Mouse (Mus musculus) kidney, adult 2 months (tissue): ENCODE measurements at regions not wholly inside any gene's neighbourhood (a gene's known extent, or its start where the extent isn't known, plus 50 kb on each side); places are given as distances from the start of the nearest gene placed in this dataset.

Source experiments
- DNase-seq: peaks from one replicate; pipeline ENCODE4 v3.0.0; 2021
- H3K27ac ChIP-seq: fragments of 200-500 bp; 2 replicates; pipeline ENCODE4 v1.5.1; 2012; ENCODE audit warnings: low read depth, low read length, control low read depth, inconsistent platforms; ENCODE audit not compliant: insufficient read depth
- H3K27me3 ChIP-seq: fragments of 200-500 bp; replicated peaks from 2 replicates; pipeline ENCODE4 v1.6.1; 2012; ENCODE audit warnings: mild to moderate bottlenecking, moderate library complexity, low read length, inconsistent platforms; ENCODE audit not compliant: control insufficient read depth, insufficient read depth
- H3K36me3 ChIP-seq: fragments of 200-500 bp; 2 replicates; pipeline ENCODE4 v1.6.1; 2012; ENCODE audit warnings: mild to moderate bottlenecking, moderate library complexity, low read length, inconsistent platforms; ENCODE audit not compliant: control insufficient read depth, insufficient read depth
- H3K4me1 ChIP-seq: fragments of 200-500 bp; 2 replicates; pipeline ENCODE4 v1.6.1; 2011; ENCODE audit warnings: low read length; ENCODE audit not compliant: control insufficient read depth, insufficient read depth
- H3K4me3 ChIP-seq: fragments of 200-500 bp; 2 replicates; pipeline ENCODE4 v1.5.1; 2011; ENCODE audit warnings: mild to moderate bottlenecking, low read depth, low read length, control low read depth; ENCODE audit not compliant: insufficient read depth
- CTCF ChIP-seq: fragments of 200-500 bp; conservative IDR thresholded peaks from 2 replicates; pipeline ENCODE4 v1.5.1; 2011; ENCODE audit warnings: low read depth, mild to moderate bottlenecking, control low read depth, low read length, moderate library complexity, mixed read lengths; ENCODE audit not compliant: insufficient read depth, insufficient read length
- POLR2A ChIP-seq: fragments of 200-500 bp; IDR thresholded peaks from one replicate; pipeline ENCODE4 v1.6.1; 2011; ENCODE audit warnings: low read depth, low read length, control low read depth
- WGBS: fragments of 180-500 bp; shearing (Covaris S2); methylation state at CpG from one replicate; pipeline ENCODE4 v1.1.7; 2018; 5-methylcytosine and 5-hydroxymethylcytosine counted together

GRCm38 (mm10) chr13:113438872-113439271, 145.9 kb downstream of the BC067074 start:
- TF ChIP-seq CTCF (no peak), POLR2A (no peak)
- Histone ChIP-seq H3K27me3 (no peaks in the 10 kb centered on the region), H3K36me3 (no peaks in the 10 kb centered on the region), H3K4me1 (no peaks in the 10 kb centered on the region), H3K4me3 (no peak overlapping the region), H3K27ac (no peak overlapping the region)
- WGBS: 64% methylated on average over 2 of the region's 2 CpGs
- no peak for DNase-seq

DNA sequence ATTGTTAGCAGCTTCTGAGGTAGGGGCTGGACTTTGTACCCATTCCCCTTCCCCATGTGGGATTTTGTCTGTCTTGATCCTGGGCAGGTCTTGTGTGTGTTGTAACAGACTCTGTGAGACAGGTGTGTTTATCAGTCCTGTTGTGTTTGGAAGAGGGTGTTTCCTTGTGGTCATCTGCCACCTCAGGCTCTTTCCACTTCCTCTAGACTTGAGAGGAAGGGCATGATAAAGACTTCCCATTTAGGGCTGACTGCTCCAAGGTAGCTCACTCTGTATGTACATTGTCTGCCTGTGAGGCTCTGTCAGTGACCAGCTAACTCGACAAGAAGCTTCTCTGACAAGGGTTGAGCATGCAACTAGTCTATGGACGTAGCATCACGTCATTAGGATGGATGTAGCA, 143.3 kb downstream of the BC067074 start:
- WGBS: 94% methylated on average over 3 of the region's 3 CpGs
- no peaks in the 10 kb centered on the region for H3K27me3 ChIP-seq
- H3K27ac ChIP-seq: no peak overlapping the region
- H3K36me3 ChIP-seq: no peaks in the 10 kb centered on the region
- no peak overlapping the region for H3K4me3 ChIP-seq
- no peaks in the 10 kb centered on the region for H3K4me1 ChIP-seq
- no peak for DNase-seq
- TF ChIP-seq CTCF (no peak), POLR2A (no peak)

DNA sequence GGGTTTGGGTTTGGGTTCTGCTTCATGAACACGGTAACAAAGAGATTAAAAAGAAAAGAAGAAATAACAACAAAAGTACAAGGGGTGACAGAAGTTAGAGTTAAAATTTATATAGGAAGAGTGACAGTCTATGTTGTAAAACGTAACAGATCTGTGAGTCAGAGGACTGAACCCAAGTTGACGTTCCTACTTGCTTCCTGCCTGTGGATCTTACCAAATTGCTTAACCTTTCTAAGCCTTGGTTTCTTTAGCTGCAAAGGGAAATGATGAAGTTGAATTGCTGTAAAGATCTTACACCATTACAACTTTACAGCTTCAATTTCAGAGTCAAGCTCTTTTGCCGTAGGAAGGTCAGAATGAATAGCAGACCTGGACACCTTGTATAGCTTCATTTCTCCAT, 142.2 kb downstream of the BC067074 start:
- TF ChIP-seq CTCF: no peak
- TF ChIP-seq POLR2A: no peak
- H3K36me3 ChIP-seq: no peaks in the 10 kb centered on the region
- no peak for DNase-seq
- H3K4me1 ChIP-seq: no peaks in the 10 kb centered on the region
- H3K27ac ChIP-seq: no peak overlapping the region
- no peak overlapping the region for H3K4me3 ChIP-seq
- 82% methylated on average over 4 of the region's 4 CpGs for WGBS
- H3K27me3 ChIP-seq: no peaks in the 10 kb centered on the region

DNA sequence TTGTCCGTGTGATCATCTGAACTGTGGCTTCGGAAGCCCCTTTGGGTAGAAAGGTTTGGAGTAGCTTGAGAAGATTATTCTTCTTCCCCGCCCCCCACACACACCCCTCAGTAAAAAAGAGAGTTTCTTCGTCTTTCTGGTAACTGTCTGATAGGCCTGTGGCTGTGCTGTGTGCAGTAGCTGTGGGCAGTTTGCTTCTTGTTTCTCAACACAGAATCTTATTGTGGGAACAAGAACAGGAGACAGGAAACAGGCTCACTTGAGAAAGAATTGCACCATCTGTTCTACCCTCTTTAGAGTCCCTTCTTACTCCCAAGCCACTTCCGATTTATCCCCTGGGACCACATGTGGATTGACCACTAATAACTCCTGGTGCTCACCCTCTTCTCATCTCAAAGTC, 140.5 kb downstream of the BC067074 start:
- H3K27ac ChIP-seq: no peak overlapping the region
- no peak for TF ChIP-seq POLR2A
- no peak for TF ChIP-seq CTCF
- no peaks in the 10 kb centered on the region for H3K36me3 ChIP-seq
- no peak for DNase-seq
- 73% methylated on average over 5 of the region's 5 CpGs for WGBS
- no peaks in the 10 kb centered on the region for H3K27me3 ChIP-seq
- no peaks in the 10 kb centered on the region for H3K4me1 ChIP-seq
- H3K4me3 ChIP-seq: no peak overlapping the region

DNA sequence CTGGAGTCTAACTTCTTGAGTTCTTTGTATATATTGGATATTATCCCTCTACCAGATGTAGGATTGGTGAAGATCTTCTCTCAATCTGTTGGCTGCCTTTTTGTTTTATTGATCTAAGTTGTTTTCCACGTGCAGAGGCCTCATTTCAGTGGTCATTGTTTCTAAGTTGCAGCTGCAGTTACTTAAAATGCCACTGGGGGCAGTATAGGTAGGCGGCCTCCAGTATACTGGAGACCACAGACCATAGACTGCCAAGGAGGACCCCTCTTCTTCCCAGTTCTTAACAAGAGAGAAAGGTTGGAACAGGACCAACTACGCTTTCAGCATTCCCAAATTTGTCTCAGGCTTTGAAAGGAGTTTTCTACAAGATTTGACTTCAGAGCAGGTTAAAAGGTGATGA, 136.7 kb downstream of the BC067074 start:
- Histone ChIP-seq H3K27ac (no peak overlapping the region), H3K36me3 (no peaks in the 10 kb centered on the region), H3K27me3 (no peaks in the 10 kb centered on the region), H3K4me1 (no peaks in the 10 kb centered on the region), H3K4me3 (no peak overlapping the region)
- 39% methylated on average over 3 of the region's 3 CpGs for WGBS
- TF ChIP-seq CTCF (peak; percentile 46), POLR2A (no peak)
- peak; percentile 27 for DNase-seq
